Mouse (Mus musculus): Measurements from ENCODE around the gene Bmper.

Gene Bmper

GRCm38 (mm10) chr9:23374789-23375460 is 152.0 kb downstream of the Bmper start:
- no peak for DNase-seq (ENCODE audit: low spot score in 2 of 2)

- no peak for DNase-seq (ENCODE audit: low spot score in 2 of 2)
Measured at GRCm38 (mm10) chr9:23377831-23378730, 155.2 kb downstream of the Bmper start.

GRCm38 (mm10) chr9:23378731-23379170 is 155.9 kb downstream of the Bmper start:
- no peak for DNase-seq (ENCODE audit: low spot score in 2 of 2)

- no peak for DNase-seq (ENCODE audit: low spot score in 2 of 2)
Measured at GRCm38 (mm10) chr9:23380171-23380835, 157.4 kb downstream of the Bmper start.

GRCm38 (mm10) chr9:23383291-23383690 is 160.4 kb downstream of the Bmper start:
- DNase-seq (ENCODE audit: low spot score in 2 of 2): no peak

GRCm38 (mm10) chr9:23383837-23384236 is 161.0 kb downstream of the Bmper start:
- no peak for DNase-seq (ENCODE audit: low spot score in 2 of 2)

- no peak for DNase-seq (ENCODE audit: low spot score in 2 of 2)
Measured at GRCm38 (mm10) chr9:23384880-23385279, 162.0 kb downstream of the Bmper start.

GRCm38 (mm10) chr9:23386201-23386600 is 163.3 kb downstream of the Bmper start:
- DNase-seq (ENCODE audit: low spot score in 2 of 2): no peak

- DNase-seq (ENCODE audit: low spot score in 2 of 2): no peak
Measured at GRCm38 (mm10) chr9:23390118-23390517, 167.2 kb downstream of the Bmper start.

GRCm38 (mm10) chr9:23394652-23395317 is 171.9 kb downstream of the Bmper start:
- no peak for DNase-seq (ENCODE audit: low spot score in 2 of 2)

GRCm38 (mm10) chr9:23396186-23396585 is 173.3 kb downstream of the Bmper start:
- DNase-seq (ENCODE audit: low spot score in 2 of 2): no peak

- DNase-seq (ENCODE audit: low spot score in 2 of 2): no peak
Measured at GRCm38 (mm10) chr9:23397876-23398275, 175.0 kb downstream of the Bmper start.

- DNase-seq (ENCODE audit: low spot score in 2 of 2): no peak
Measured at GRCm38 (mm10) chr9:23399638-23400284, 176.9 kb downstream of the Bmper start.

GRCm38 (mm10) chr9:23407416-23407815 is 184.5 kb downstream of the Bmper start:
- DNase-seq (ENCODE audit: low spot score in 2 of 2): no peak

GRCm38 (mm10) chr9:23407935-23408781 is 185.3 kb downstream of the Bmper start:
- no peak for DNase-seq (ENCODE audit: low spot score in 2 of 2)

- DNase-seq (ENCODE audit: low spot score in 2 of 2): no peak
Measured at GRCm38 (mm10) chr9:23410567-23410966, 187.7 kb downstream of the Bmper start.

- DNase-seq (ENCODE audit: low spot score in 2 of 2): no peak
Measured at GRCm38 (mm10) chr9:23412956-23413355, 190.1 kb downstream of the Bmper start.

- DNase-seq (ENCODE audit: low spot score in 2 of 2): no peak
Measured at GRCm38 (mm10) chr9:23419107-23419506, 196.2 kb downstream of the Bmper start.

GRCm38 (mm10) chr9:23423748-23424147 is 200.9 kb downstream of the Bmper start:
- DNase-seq (ENCODE audit: low spot score in 2 of 2): no peak

GRCm38 (mm10) chr9:23432631-23433030 is 209.8 kb downstream of the Bmper start:
- DNase-seq (ENCODE audit: low spot score in 2 of 2): no peak

All from spleen, postnatal 14 days (tissue).